Mouse (Mus musculus) kidney, postnatal 36 days (tissue): Measurements from ENCODE around the gene 1600012H06Rik.
"Not testable (repeated sequence)": the region's sequence is repeated elsewhere in the genome, so short reads cannot be mapped to it uniquely, and the experiment has no call there.

Experiments
- DNase-seq, 2 experiments: peaks; one replicate each; pipeline ENCODE4 v3.0.0; 2021 to 2022; ENCODE audit warnings: mixed read lengths in 2 of 2

1600012H06Rik gene

DNA sequence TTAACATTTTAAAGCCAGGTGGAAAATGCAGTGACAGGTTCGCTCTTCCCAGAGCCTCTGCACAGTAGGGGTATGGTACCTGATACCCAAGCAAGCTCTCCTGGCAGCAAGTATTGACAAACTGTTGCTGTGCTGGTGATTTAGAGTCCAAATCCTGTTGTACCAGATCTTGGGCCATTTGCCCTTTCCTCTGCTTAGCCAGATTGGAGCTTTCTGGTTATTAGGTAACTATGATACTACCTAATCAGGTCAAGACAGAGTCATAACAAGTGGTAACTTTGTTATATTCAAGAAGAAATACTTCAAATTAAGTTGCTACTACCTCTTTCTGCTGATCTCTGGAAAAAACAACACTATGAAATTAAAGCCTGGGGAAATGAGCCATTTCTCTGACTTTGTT lies 1.6 kb downstream of the 1600012H06Rik start:
- DNase-seq = no peak

DNA sequence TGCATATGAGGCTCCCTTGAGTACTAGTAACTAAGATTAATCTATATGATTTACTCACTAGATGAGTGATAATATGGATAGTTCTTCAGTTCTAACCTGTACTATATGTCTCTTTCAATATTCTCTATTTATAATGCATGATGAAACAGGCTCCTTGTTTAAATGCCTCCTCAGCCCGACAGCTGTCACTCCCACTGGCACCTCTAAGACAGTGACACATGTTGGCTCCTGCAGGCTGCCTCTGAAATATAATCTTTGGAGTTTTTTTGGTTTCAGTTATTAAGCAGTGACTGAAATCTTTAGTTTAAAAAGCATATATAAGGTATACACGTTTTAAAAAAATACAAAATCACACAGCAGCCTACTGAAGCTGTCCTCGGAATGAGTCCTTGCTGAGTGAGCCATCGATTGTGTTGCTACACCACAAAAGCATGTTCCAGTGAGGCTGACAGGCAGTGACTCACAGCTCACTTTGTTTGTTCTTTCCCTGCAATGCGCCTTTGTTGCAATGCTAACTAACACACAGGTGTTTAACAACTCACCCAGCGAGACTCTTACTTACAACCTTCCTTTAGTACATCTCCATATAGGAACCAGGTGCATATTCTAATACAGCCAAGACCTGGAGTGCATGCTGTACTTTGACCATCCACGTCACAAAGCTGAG lies 6.3 kb downstream of the 1600012H06Rik start:
- DNase-seq = no peak

DNA sequence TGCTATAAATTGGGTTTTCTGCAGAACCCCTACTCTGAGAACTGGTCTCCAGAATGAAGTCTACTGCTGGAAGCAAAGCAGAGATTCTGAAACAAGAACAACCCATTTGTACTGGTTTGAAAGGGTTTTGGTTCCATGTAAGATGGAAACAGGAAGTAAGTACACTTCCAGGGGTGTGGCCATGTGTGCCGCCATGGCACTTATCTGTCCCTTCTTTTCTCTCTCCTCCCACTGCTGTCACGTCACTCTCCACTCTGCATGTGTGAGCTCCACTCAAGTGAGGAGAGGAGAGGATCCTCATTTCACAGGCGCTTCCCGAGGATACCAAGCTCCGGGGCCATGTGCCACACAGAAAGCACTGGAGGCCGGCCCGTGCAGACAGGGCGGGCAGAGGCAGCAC lies 10.5 kb downstream of the 1600012H06Rik start:
- DNase-seq = peak in 1 of 2 experiments; percentile 7

DNA sequence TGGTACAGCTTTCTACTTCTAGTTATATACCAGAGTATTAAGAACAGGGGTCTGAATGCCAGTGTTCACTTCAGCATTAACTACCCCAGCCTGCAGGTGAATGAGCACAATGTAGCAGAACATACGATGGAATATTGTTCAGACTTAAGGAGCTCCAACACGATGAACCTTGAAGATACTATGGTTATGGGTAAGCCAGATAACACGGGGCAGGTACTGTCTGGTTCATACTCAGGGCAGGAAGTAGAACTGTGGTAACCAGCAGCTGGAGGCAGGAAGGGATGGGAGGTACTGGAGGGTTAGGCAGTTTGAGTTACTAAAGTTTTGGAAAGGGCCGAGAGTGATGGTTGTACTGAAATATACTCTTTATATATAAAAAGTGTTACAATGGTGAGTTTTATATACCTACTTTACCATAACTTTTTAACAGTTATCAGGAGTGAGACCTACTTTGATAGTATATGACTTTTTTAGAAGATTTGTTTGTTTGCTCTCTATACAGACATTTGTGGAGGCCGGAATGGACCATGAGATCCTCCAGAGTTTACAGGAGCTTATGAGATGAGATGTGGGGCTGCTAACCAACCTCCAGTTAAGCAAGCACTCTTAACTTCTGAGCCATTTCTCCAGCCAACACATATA lies 15.8 kb downstream of the 1600012H06Rik start:
- DNase-seq = no peak

DNA sequence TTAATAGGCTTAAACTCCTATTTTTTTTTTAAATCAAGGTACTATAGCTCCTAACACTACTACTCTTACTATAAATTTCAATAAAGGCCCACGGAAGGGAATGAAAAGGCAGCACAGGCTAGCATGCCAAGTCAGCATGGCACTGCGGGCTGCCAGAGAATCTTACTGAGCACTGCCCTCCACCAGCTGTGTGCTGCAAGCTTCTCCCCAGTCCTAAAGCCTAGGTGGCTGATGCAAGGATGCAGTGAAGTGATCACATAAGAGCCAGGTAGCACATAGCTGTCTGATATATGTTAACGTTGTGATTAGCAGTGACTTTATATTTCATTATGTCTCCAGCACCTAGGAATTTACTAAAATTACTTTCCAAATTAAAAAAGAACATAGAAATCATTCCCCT lies 17.0 kb downstream of the 1600012H06Rik start:
- DNase-seq = peak in 1 of 2 experiments; percentile 31

DNA sequence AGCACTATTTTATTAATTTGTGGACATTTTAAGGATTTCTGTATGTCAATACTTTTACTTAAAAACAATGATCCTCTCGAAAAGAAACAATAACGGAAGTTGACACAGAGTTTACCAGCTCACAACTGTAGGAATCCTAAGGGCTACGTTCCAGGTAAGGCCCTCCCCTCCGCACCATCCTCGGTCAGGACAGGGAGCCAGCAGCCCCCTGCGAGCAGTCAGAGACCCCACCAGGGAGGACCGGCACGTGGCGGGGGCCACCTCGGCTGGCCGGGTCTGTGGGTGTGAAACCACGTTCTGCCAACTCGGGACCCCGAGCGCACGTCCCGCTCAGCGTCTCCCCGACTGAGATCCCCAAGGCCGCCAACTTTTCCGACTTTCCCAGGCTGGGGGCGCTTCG lies 17.5 kb downstream of the 1600012H06Rik start:
- peak in 1 of 2 experiments; percentile 27 for DNase-seq

DNA sequence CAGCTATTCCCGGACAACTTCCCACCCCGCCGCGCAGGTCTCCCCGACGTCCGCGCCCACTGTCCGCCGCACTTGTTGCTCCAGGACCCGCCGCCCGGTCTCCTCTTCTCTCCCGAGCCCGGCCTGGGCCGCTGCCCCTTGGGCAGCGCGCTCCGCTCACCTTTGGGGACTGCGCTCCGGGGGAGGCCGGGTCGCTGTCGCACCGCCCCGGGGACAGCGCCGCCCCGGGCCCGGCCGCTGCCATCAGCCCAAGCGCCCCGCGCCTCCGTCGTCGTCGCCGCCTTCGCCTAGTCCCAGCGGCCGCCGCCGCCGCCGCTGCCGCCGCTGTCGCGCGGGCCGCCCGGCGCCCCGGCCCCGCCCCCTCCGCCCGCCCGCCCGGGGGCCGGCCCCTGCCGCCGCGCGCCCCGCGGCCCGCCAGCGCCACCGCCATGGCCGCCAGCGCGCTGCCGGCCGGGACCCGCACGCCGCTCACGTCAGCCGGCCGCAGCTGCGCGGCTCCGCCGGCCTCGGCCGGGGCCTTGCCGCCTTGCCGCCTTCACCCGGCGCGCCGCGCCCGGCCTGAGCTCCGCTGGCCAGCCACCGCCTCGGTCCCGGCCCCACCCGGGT lies 18.1 kb downstream of the 1600012H06Rik start, which contains the start of gene Phf10:
Gene Phf10, minus strand, starts transcription at position 323 of the 606 bp plus-strand sequence.
- peak in 1 of 2 experiments; percentile 59 for DNase-seq

DNA sequence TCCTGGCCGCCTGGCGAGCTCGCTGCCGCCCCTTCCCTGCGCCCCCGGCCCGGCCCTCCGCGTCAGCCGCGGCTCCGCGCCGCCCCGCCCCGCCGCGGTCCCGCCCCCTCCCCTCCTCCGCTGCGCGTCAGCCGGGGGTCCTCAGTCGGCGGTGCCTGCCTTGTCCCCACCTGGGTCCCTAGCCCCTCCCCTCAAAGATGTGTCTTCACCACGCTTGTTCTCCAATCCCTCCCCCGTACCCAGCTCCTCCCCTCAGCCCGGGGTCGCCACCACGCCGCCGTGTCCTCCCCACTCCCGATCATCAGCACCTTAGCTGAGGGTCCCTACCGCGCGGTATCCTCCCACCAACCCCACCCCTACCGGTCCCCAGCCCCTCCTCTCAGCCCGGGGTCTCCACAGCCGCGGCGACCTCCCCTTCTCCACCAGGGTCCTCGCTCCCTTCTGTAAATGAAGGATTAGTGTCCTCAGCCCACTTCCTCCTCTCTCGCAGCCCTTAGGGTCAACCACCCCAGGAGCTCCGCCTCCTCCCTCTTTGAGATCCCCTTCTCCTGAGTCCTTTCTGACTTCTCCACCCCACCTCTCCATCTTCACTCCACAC lies 18.7 kb downstream of the 1600012H06Rik start:
- DNase-seq = not testable (repeated sequence)

DNA sequence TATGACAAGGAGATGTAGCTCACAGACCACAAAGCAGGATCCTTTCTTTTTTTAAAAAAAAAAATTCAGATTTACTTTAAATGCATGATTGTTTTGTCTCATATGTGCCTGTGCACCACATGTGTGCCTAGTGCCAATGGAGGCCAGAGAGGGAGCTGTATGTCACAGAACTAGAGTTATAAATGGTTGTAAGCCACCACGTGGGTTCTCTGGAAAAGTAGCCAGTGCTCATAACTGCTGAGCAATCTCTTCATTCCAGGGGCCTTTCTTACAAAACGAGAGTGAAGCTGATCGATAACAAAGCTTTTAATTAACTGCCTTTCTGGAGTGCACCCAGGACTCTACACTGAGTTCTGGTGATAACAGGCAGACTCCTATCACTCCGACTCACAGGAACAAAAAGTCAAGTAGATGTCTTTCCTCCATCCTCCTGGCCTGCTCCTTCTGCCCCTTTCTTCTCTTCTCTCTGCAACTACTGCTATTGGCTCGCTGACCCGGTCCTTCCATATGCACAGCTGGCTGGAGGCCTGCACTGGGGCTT lies 25.5 kb downstream of the 1600012H06Rik start:
- DNase-seq = not testable (repeated sequence)

DNA sequence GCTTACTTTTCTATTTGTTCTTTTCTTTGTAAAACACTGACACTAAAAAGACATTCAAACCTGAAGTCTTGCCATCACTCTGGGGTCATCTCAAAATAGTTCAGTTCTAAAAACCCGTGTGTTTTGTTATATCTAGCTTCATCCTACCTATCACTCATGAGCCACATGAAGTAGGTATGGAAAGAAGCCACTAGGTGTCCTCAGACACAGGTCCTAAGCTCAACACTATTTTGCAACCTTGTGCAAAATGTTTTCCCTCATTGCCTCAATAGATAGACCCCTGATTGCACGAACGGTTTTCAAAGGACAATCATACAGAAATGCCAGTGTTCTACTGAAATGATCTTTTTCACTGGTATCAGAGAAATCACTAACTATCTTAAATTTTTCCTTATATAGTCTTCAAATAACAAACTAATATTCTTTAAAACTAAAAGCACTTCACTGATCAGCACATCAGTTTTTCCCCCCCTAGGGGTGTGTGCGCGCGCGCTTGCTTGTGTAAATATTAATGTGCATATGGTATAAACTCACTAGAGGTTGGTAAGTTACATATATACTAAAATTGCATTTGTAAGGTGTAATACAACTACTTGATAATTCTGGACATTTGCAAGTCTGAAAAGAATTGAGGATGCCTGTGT lies 34.9 kb downstream of the 1600012H06Rik start:
- not testable (repeated sequence) for DNase-seq

DNA sequence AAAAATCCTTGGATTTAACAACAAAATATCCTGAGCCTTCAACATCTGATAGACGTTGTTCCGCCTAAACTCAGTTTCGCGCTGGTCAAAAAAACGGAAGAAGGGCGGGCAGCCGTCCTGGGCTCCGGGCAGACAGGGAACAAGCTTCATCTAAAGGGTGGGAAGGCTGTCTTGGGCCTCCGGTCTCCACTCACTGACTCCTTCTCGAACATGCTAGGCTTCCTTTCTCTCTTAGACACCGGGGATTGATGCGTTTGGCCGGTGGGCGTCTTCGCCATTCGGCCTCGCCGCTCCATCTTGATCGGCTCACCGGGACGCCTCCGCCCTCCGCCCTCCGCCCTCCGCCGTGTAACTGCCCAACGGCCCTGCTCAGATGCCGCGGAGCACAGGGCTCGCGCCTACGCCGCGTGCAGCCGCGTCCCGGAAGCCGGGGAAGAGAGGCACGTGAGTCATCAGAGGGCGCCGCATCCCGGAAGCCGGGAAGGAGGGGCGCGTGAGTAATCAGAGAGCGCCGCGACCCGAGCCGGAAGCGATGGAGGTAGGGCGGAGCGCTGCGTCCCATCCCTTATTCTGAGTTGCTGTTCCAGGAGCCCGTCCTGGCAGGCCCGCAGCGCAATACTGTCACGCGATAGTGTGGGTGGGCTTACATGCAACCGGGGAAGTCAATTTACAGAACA lies 35.5 kb downstream of the 1600012H06Rik start, which contains the start of the genes 9030025P20Rik and Gm3417:
Gene 9030025P20Rik, plus strand, starts transcription at position 107 of the 677 bp plus-strand sequence.
Gene Gm3417, minus strand, starts transcription at position 429 of the 677 bp plus-strand sequence.
- DNase-seq = not testable (repeated sequence)

DNA sequence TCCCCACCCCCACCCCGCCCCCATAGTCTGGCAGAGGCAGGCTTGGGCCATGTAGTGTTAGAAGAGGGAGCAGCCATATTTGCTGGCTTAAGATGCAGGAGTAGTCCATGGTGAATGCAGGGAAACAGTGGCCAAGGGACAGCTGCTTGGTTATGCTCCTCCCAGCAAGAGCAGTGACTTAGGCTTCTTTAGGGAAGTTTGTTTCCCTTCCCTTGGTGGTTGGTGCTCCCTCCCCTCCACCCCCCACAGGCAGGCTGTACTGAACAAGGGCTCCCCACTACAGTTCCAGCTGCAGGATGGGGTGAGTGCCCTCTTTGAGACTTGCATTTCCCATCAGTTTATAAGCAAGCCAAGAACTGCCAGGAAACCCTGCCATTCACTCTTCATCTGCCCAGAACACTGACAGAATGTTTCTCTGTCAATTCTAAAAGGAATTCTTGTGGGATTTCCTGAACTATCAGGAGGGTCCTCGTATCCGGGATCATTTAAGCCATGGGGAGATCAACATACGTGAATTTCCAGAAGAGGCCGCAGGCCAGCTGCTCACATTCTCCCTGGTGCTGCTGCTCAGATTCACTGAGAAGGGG lies 47.2 kb downstream of the 1600012H06Rik start:
- peak in 1 of 2 experiments; percentile 0 for DNase-seq

DNA sequence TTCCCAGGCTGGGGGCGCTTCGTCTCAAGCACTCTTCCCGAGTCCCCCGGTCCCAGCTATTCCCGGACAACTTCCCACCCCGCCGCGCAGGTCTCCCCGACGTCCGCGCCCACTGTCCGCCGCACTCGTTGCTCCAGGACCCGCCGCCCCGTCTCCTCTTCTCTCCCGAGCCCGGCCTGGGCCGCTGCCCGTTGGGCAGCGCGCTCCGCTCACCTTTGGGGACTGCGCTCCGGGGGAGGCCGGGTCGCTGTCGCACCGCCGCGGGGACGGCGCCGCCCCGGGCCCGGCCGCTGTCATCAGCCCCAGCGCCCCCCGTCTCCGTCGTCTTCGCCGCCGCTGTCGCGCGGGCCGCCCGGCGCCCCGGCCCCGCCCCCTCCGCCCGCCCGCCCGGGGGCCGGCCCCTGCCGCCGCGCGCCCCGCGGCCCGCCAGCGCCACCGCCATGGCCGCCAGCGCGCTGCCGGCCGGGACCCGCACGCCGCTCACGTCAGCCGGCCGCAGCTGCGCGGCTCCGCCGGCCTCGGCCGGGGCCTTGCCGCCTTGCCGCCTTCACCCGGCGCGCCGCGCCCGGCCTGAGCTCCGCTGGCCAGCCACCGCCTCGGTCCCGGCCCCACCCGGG lies 49.6 kb downstream of the 1600012H06Rik start:
- DNase-seq = not testable (repeated sequence)

DNA sequence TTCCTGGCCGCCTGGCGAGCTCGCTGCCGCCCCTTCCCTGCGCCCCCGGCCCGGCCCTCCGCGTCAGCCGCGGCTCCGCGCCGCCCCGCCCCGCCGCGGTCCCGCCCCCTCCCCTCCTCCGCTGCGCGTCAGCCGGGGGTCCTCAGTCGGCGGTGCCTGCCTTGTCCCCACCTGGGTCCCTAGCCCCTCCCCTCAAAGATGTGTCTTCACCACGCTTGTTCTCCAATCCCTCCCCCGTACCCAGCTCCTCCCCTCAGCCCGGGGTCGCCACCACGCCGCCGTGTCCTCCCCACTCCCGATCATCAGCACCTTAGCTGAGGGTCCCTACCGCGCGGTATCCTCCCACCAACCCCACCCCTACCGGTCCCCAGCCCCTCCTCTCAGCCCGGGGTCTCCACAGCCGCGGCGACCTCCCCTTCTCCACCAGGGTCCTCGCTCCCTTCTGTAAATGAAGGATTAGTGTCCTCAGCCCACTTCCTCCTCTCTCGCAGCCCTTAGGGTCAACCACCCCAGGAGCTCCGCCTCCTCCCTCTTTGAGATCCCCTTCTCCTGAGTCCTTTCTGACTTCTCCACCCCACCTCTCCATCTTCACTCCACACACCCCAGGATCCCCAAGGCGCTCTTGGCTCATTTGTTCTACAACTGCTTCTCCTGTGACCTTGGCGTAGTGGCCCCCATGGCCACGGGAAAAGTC lies 50.3 kb downstream of the 1600012H06Rik start:
- not testable (repeated sequence) for DNase-seq

DNA sequence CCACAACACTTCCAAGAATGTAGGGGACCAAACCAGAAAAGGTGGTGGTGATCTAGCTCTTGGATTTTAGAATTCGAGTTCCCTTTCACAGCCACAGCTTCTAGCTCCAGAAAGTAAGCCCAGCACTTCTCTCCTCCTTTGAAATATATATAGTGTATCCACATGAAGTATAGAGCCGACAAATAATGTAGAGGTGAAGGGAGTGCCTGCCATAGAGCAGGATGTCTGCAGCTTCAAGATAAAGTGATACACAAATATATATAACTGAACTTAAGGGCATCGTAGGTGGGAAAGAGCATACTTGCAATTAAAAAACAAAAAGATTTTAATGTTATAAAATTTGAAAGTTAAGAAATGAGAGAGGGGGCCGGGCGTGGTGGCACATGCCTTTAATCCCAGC lies 51.2 kb downstream of the 1600012H06Rik start:
- DNase-seq = not testable (repeated sequence)

DNA sequence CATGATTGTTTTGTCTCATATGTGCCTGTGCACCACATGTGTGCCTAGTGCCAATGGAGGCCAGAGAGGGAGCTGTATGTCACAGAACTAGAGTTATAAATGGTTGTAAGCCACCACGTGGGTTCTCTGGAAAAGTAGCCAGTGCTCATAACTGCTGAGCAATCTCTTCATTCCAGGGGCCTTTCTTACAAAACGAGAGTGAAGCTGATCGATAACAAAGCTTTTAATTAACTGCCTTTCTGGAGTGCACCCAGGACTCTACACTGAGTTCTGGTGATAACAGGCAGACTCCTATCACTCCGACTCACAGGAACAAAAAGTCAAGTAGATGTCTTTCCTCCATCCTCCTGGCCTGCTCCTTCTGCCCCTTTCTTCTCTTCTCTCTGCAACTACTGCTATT lies 57.1 kb downstream of the 1600012H06Rik start:
- DNase-seq = not testable (repeated sequence)

DNA sequence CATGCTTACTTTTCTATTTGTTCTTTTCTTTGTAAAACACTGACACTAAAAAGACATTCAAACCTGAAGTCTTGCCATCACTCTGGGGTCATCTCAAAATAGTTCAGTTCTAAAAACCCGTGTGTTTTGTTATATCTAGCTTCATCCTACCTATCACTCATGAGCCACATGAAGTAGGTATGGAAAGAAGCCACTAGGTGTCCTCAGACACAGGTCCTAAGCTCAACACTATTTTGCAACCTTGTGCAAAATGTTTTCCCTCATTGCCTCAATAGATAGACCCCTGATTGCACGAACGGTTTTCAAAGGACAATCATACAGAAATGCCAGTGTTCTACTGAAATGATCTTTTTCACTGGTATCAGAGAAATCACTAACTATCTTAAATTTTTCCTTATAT lies 66.1 kb downstream of the 1600012H06Rik start:
- DNase-seq = not testable (repeated sequence)
